In genomic region chr5:148747549-148747948, GRCm38 (mm10) we compare ENCODE assay signal across 16 mouse cellular contexts.
"Had no signal": no experiment of that assay in that cellular context is flagged by ENCODE, and none has a peak within 500 bp of the region (broad histone marks: within the 10 kb centered on the region; RNA-seq: fewer than 3 reads in every experiment).

No protein-coding gene starts in this region.

- H3K27me3 ChIP-seq: liver, embryonic 13.5 days; lung, embryonic 15.5 days; megakaryocyte, embryonic 14.5 days; midbrain, embryonic 15.5 days; stomach, embryonic 15.5 days had no signal

- H3K36me3 ChIP-seq: limb, embryonic 10.5 days; liver, embryonic 13.5 days; lung, embryonic 15.5 days; midbrain, embryonic 15.5 days; stomach, embryonic 15.5 days had no signal

- H3K4me1 ChIP-seq: limb, embryonic 10.5 days; liver, embryonic 13.5 days; lung, embryonic 15.5 days; megakaryocyte, embryonic 14.5 days; midbrain, embryonic 15.5 days; stomach, embryonic 15.5 days had no signal

- H3K4me2 ChIP-seq: liver, embryonic 13.5 days; lung, embryonic 15.5 days; midbrain, embryonic 11.5 days; midbrain, embryonic 15.5 days; stomach, embryonic 15.5 days had no signal

- H3K27ac ChIP-seq: left cerebral cortex, adult 2 months; limb, embryonic 10.5 days; liver, embryonic 13.5 days; lung, embryonic 15.5 days; macrophage; midbrain, embryonic 15.5 days; stomach, embryonic 15.5 days had no signal

- H3K9ac ChIP-seq: liver, embryonic 13.5 days; liver, postnatal 0 days; lung, embryonic 15.5 days; midbrain, embryonic 15.5 days; stomach, embryonic 15.5 days had no signal

- DNase-seq: kidney, postnatal 10 days; kidney, postnatal 4 days; liver, embryonic 13.5 days; lung, postnatal 14 days; retina, postnatal 1 day; right cerebral cortex, postnatal 4 days; thymus, postnatal 36 days had no signal

- ATAC-seq: midbrain, embryonic 15.5 days had no signal

- H3K9me3 ChIP-seq: limb, embryonic 10.5 days; lung, embryonic 15.5 days; midbrain, embryonic 15.5 days; stomach, embryonic 15.5 days had no signal

- H3K4me3 ChIP-seq: left cerebral cortex, adult 2 months; limb, embryonic 10.5 days; liver, embryonic 13.5 days; lung, embryonic 15.5 days; megakaryocyte, embryonic 14.5 days; midbrain, embryonic 15.5 days; stomach, embryonic 15.5 days had no signal
